Comparison of ENCODE assay signal across 10 mouse cellular contexts in genomic region chr15:86079876-86080275, GRCm38 (mm10). TPM values are rescaled to one million over a fixed set of nuclear protein-coding genes. Genes with fewer than 3 reads are reported as not detected.
DNase-seq lines count a peak whose midpoint lies in the region; ATAC-seq and TF ChIP-seq lines count a peak whose summit lies in the region.
"Had no signal": no experiment of that assay in that cellular context is flagged by ENCODE, and none has a peak within 500 bp of the region (broad histone marks: within the 10 kb centered on the region; RNA-seq: fewer than 3 reads in every experiment).

No protein-coding gene starts in this region.

- DNase-seq in left cerebral cortex, adult 2 months (ENCODE audit: extremely low spot score in 1 of 2, low spot score in 2 of 2): no peak
- DNase-seq in left cerebral cortex, postnatal 25 days (ENCODE audit: low spot score in 2 of 2): no peak
- peak; percentile 37 to 58 for DNase-seq in heart, postnatal 10 days
- no peak for DNase-seq in embryonic facial prominence, embryonic 10.5 days (ENCODE audit: low spot score)
- DNase-seq in frontal cortex, postnatal 36 days (ENCODE audit: low spot score in 2 of 2): no peak
- DNase-seq: spleen, adult 18-20 months; thymus, postnatal 4 days had no signal

- 68% methylated on average over 4 of the region's 4 CpGs for WGBS in embryonic facial prominence, embryonic 10.5 days

- ATAC-seq in megakaryocyte, adult 5-6 weeks (ENCODE audit: poor library complexity, severe bottlenecking): peak; percentile 28; the same call in 1 of the 2 replicates

- no peaks in the 10 kb centered on the region for H3K27me3 ChIP-seq in embryonic facial prominence, embryonic 10.5 days (replicated peaks; ENCODE audit: low read depth, poor library complexity, severe bottlenecking)

- H3K4me1 ChIP-seq in embryonic fibroblast, embryonic 13.5 days (ENCODE audit: control insufficient read depth, insufficient read depth, low read length): peaks cover 21% of the 10 kb centered on the region
- H3K4me1 ChIP-seq in embryonic facial prominence, embryonic 10.5 days: peaks cover 74% of the 10 kb centered on the region

- no peaks in the 10 kb centered on the region for H3K36me3 ChIP-seq in embryonic facial prominence, embryonic 10.5 days (replicated peaks)

- TF ChIP-seq POLR2A in embryonic fibroblast, embryonic 13.5 days (IDR thresholded peaks at IDR 0.05; ENCODE audit: low read depth, low read length): no peak

- H3K4me3 ChIP-seq in left cerebral cortex, adult 2 months: no peak overlapping the region
- H3K4me3 ChIP-seq in embryonic fibroblast, embryonic 13.5 days (ENCODE audit: insufficient read depth, low read length): no peak overlapping the region
- no peak overlapping the region for H3K4me3 ChIP-seq in embryonic facial prominence, embryonic 10.5 days

- TF ChIP-seq CTCF in left cerebral cortex, adult 2 months (IDR thresholded peaks at IDR 0.05): no peak
- no peak for TF ChIP-seq CTCF in embryonic fibroblast, embryonic 13.5 days (IDR thresholded peaks at IDR 0.05; ENCODE audit: borderline replicate concordance, insufficient read depth, low read length)

- H3K27ac ChIP-seq in left cerebral cortex, adult 2 months: 0 out of 2 replicates have a peak overlapping the region, but pooled peaks have one; percentile 11
- peak overlapping the region; percentile 68 for H3K27ac ChIP-seq in embryonic fibroblast, embryonic 13.5 days (ENCODE audit: insufficient read depth, low read length)
- no peak overlapping the region for H3K27ac ChIP-seq in embryonic facial prominence, embryonic 10.5 days (replicated peaks)
- H3K27ac ChIP-seq: macrophage had no signal

- H3K9me3 ChIP-seq in embryonic facial prominence, embryonic 10.5 days: no peaks in the 10 kb centered on the region

- intact Hi-C loops in left cerebral cortex, adult 2 months (cut with DNase I): no loop called here
- intact Hi-C loops in left cerebral cortex, postnatal 25 days (cut with DNase I): no loop called here
- intact Hi-C loops in heart, postnatal 10 days (cut with DNase I): loop anchor here (2.0 kb wide), 1 partner anchor 17 kb away; no protein-coding TSS in a partner anchor

RNA-seq across cellular contexts. Expression of gene Gramd4, which starts 22.4 kb away (rescaled TPM):
- total RNA-seq in left cerebral cortex, adult 2 months (2021): 10 to 100 TPM; 46.2 to 51.7 TPM
- 10 to 100 TPM; 42.0 to 47.6 TPM for total RNA-seq in left cerebral cortex, postnatal 25 days (2021)
- polyA plus RNA-seq in embryonic fibroblast, embryonic 13.5 days (2011; ENCODE audit: insufficient read length, low read depth, missing spikeins): 18.0 and 31.4 TPM in 2 replicates
- 10 to 100 TPM; 37.2 to 42.1 TPM for total RNA-seq in heart, postnatal 10 days (2021)
- total RNA-seq in megakaryocyte, adult 5-6 weeks (2015): 11.5 and 13.1 TPM in 2 replicates
- total RNA-seq in megakaryocyte, adult 5-6 weeks (2017): 36.8 and 46.0 TPM in 2 replicates
- polyA plus RNA-seq in embryonic facial prominence, embryonic 10.5 days (2016; fragmentation: Nextera tagmentation; extraction: Ambion mirVana): 13.7 and 13.8 TPM in 2 replicates

RNA-seq across cellular contexts. Expression of gene Celsr1, which starts 46.3 kb away (rescaled TPM):
- total RNA-seq in left cerebral cortex, adult 2 months (2021): 1 to 10 TPM; 3.7 to 4.6 TPM
- total RNA-seq in left cerebral cortex, postnatal 25 days (2021): 1 to 10 TPM; 3.1 to 3.9 TPM
- 0.20 and 0.91 TPM in 2 replicates for polyA plus RNA-seq in embryonic fibroblast, embryonic 13.5 days (2011; ENCODE audit: insufficient read length, low read depth, missing spikeins)
- total RNA-seq in heart, postnatal 10 days (2021): 10 to 100 TPM; 15.1 to 17.1 TPM
- total RNA-seq in megakaryocyte, adult 5-6 weeks (2015): 1.0 and 1.2 TPM in 2 replicates
- total RNA-seq in megakaryocyte, adult 5-6 weeks (2017): 1.2 and 4.4 TPM in 2 replicates
- polyA plus RNA-seq in embryonic facial prominence, embryonic 10.5 days (2016; fragmentation: Nextera tagmentation; extraction: Ambion mirVana): 1.2 and 1.5 TPM in 2 replicates
- polyA plus RNA-seq: macrophage had no signal

Comparison
In these comparisons a context has a peak if more than half of its experiments do, and no peak if none do; other contexts are left out.
1. DNase-seq: peak in heart, postnatal 10 days (2 of 2); none in left cerebral cortex, adult 2 months (0 of 2), left cerebral cortex, postnatal 25 days (0 of 2), embryonic facial prominence, embryonic 10.5 days (single experiment) and frontal cortex, postnatal 36 days (0 of 2).